16 mouse cellular contexts compared by ENCODE assay signal in the genomic region with DNA sequence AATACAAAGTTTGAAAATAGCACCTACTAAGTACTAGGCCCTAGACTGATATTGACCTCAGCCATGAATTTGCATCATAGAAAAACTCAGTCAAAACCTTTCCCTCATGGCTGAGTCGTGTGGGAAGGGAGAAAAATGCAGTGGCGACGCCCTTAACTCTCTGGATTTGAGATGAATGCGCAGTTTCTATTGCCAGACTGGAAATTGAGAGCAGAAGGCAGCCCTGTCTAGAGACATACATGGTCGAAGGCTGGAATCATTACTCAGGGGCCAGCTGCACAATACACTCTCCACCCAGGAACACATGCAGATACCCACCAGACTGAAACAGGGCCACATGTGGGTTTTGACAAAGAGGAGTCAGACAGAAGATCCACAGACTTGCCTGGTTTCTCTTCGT. TPM values are rescaled to one million over a fixed set of nuclear protein-coding genes. Genes with fewer than 3 reads are reported as not detected.
DNase-seq lines count a peak whose midpoint lies in the region; ATAC-seq and TF ChIP-seq lines count a peak whose summit lies in the region.
"Had no signal": no experiment of that assay in that cellular context is flagged by ENCODE, and none has a peak within 500 bp of the region (broad histone marks: within the 10 kb centered on the region; RNA-seq: fewer than 3 reads in every experiment).

No protein-coding gene starts in this region.

- H3K36me3 ChIP-seq in liver, embryonic 11.5 days (ENCODE audit: control insufficient read depth, insufficient read depth, low read length): no peaks in the 10 kb centered on the region
- H3K36me3 ChIP-seq in liver, postnatal 0 days (replicated peaks; ENCODE audit: insufficient read depth, low read length): no peaks in the 10 kb centered on the region
- H3K36me3 ChIP-seq in heart, postnatal 0 days (replicated peaks; ENCODE audit: control insufficient read depth, insufficient read depth, low read length): no peaks in the 10 kb centered on the region
- H3K36me3 ChIP-seq in stomach, embryonic 15.5 days: no peaks in the 10 kb centered on the region
- H3K36me3 ChIP-seq: forebrain, embryonic 10.5 days; liver, embryonic 12.5 days had no signal

- H3K9ac ChIP-seq in liver, embryonic 11.5 days (ENCODE audit: low read depth, low read length): no peak overlapping the region
- no peak overlapping the region for H3K9ac ChIP-seq in liver, postnatal 0 days (replicated peaks)
- no peak overlapping the region for H3K9ac ChIP-seq in heart, postnatal 0 days (replicated peaks; ENCODE audit: low read depth, low read length)
- no peak overlapping the region for H3K9ac ChIP-seq in stomach, embryonic 15.5 days
- H3K9ac ChIP-seq: liver, embryonic 12.5 days had no signal

- no peak for TF ChIP-seq EP300 in liver, postnatal 0 days (IDR thresholded peaks at IDR 0.05; ENCODE audit: low read depth)
- TF ChIP-seq EP300 in heart, postnatal 0 days (IDR thresholded peaks at IDR 0.05; ENCODE audit: low read depth): no peak

- intact Hi-C loops in heart, postnatal 14 days (cut with DNase I): loop anchor here (5.0 kb wide), 1 partner anchor 67 kb away; no protein-coding TSS in a partner anchor
- intact Hi-C loops in left cerebral cortex, postnatal 25 days (cut with DNase I): no loop called here

- TF ChIP-seq CTCF in liver, postnatal 0 days (IDR thresholded peaks at IDR 0.05; ENCODE audit: low read depth): no peak
- no peak for TF ChIP-seq CTCF in heart, postnatal 0 days (IDR thresholded peaks at IDR 0.05; ENCODE audit: low read depth)

- H3K27ac ChIP-seq in liver, embryonic 11.5 days (ENCODE audit: low read depth, low read length): no peak overlapping the region; the same call in 1 of the 2 replicates
- no peak overlapping the region for H3K27ac ChIP-seq in liver, postnatal 0 days (ENCODE audit: low read depth)
- peak overlapping the region; percentile 86 for H3K27ac ChIP-seq in heart, postnatal 0 days (ENCODE audit: low read depth)
- H3K27ac ChIP-seq in stomach, embryonic 15.5 days: peak overlapping the region; percentile 8; the same call in 1 of the 2 replicates
- H3K27ac ChIP-seq: forebrain, embryonic 10.5 days; liver, embryonic 12.5 days had no signal

- DNase-seq in heart, adult 11 months: peak; percentile 88
- no peak for DNase-seq in heart, postnatal 14 days
- peak; percentile 24 for DNase-seq in liver, embryonic 11.5 days (ENCODE audit: low spot score)
- DNase-seq in liver, postnatal 0 days: no peak
- no peak for DNase-seq in heart, postnatal 0 days (ENCODE audit: low spot score)
- DNase-seq in left cerebral cortex, postnatal 25 days (ENCODE audit: low spot score in 2 of 2): no peak
- no peak for DNase-seq in right cerebral cortex, postnatal 4 days
- DNase-seq: cerebellum, adult 9-10 months; kidney, postnatal 4 days; right cerebral cortex, postnatal 25 days had no signal

- no peaks in the 10 kb centered on the region for H3K9me3 ChIP-seq in liver, embryonic 11.5 days (ENCODE audit: control insufficient read depth, low read length)
- no peaks in the 10 kb centered on the region for H3K9me3 ChIP-seq in liver, postnatal 0 days (ENCODE audit: low read length)
- 0 out of 2 replicates have a peak, but pooled peaks cover 3% of the 10 kb centered on the region for H3K9me3 ChIP-seq in heart, postnatal 0 days (replicated peaks; ENCODE audit: control insufficient read depth, low read length)
- H3K9me3 ChIP-seq in stomach, embryonic 15.5 days: no peaks in the 10 kb centered on the region
- H3K9me3 ChIP-seq: forebrain, embryonic 10.5 days; liver, embryonic 12.5 days had no signal

- H3K27me3 ChIP-seq in liver, embryonic 11.5 days (replicated peaks; ENCODE audit: control insufficient read depth, insufficient read depth, low read length): no peaks in the 10 kb centered on the region
- no peaks in the 10 kb centered on the region for H3K27me3 ChIP-seq in liver, postnatal 0 days (ENCODE audit: insufficient read depth, low read length)
- H3K27me3 ChIP-seq in heart, postnatal 0 days (ENCODE audit: control insufficient read depth, insufficient read depth, low read length): no peaks in the 10 kb centered on the region
- H3K27me3 ChIP-seq in stomach, embryonic 15.5 days (replicated peaks): no peaks in the 10 kb centered on the region

- no peak overlapping the region for H3K4me3 ChIP-seq in liver, embryonic 11.5 days (ENCODE audit: low read depth, low read length)
- no peak overlapping the region for H3K4me3 ChIP-seq in liver, postnatal 0 days (ENCODE audit: low read depth, low read length)
- no peak overlapping the region for H3K4me3 ChIP-seq in heart, postnatal 0 days (ENCODE audit: low read depth, low read length)
- no peak overlapping the region for H3K4me3 ChIP-seq in stomach, embryonic 15.5 days (replicated peaks)
- H3K4me3 ChIP-seq: forebrain, embryonic 10.5 days; liver, embryonic 12.5 days; myocyte had no signal

- WGBS in liver, embryonic 11.5 days: 76% methylated on average over 6 of the region's 6 CpGs
- 76% methylated on average over 6 of the region's 6 CpGs for WGBS in liver, postnatal 0 days (ENCODE audit: insufficient replicate concordance)
- WGBS in heart, postnatal 0 days: 68% methylated on average over 6 of the region's 6 CpGs
- WGBS in stomach, embryonic 15.5 days: 49% methylated on average over 6 of the region's 6 CpGs

- H3K4me1 ChIP-seq in liver, embryonic 11.5 days (replicated peaks; ENCODE audit: control insufficient read depth, insufficient read depth, low read length): peaks cover 18% of the 10 kb centered on the region
- peaks cover 11% of the 10 kb centered on the region for H3K4me1 ChIP-seq in liver, postnatal 0 days (ENCODE audit: insufficient read depth)
- peaks cover 24% of the 10 kb centered on the region for H3K4me1 ChIP-seq in heart, postnatal 0 days (ENCODE audit: control insufficient read depth, insufficient read depth)
- H3K4me1 ChIP-seq in stomach, embryonic 15.5 days: peaks cover 28% of the 10 kb centered on the region

- ATAC-seq in liver, embryonic 11.5 days (replicated peaks; ENCODE audit: low FRiP score): no peak
- no peak for ATAC-seq in liver, postnatal 0 days
- ATAC-seq in heart, postnatal 0 days (ENCODE audit: insufficient read depth, low read depth): no peak; the same call in 1 of the 2 replicates
- no peak for ATAC-seq in stomach, embryonic 15.5 days (ENCODE audit: insufficient read depth, low FRiP score, low read depth)
- ATAC-seq: liver, embryonic 12.5 days; lung, postnatal 0 days had no signal

- H3K4me2 ChIP-seq in liver, embryonic 11.5 days: no peak overlapping the region
- H3K4me2 ChIP-seq in liver, postnatal 0 days (ENCODE audit: low read depth, low read length): no peak overlapping the region
- H3K4me2 ChIP-seq in heart, postnatal 0 days (ENCODE audit: low read depth, low read length): no peak overlapping the region
- H3K4me2 ChIP-seq in stomach, embryonic 15.5 days: no peak overlapping the region
- H3K4me2 ChIP-seq: liver, embryonic 12.5 days; midbrain, embryonic 11.5 days had no signal

RNA-seq across cellular contexts. Expression of a gene that starts 55.8 kb away (rescaled TPM):
- 1 to 10 TPM; 1.6 to 2.0 TPM for total RNA-seq in heart, postnatal 14 days (2021)
- polyA plus RNA-seq in liver, embryonic 11.5 days (2014; fragmentation: Nextera tagmentation; extraction: Ambion mirVana): 55.0 and 55.3 TPM in 2 replicates
- 4.9 and 6.2 TPM in 2 replicates for polyA plus RNA-seq in liver, postnatal 0 days (2015; fragmentation: Nextera tagmentation; extraction: Ambion mirVana)
- 8.1 and 10.8 TPM in 2 replicates for total RNA-seq in heart, postnatal 0 days (2014; rRNA removed; ENCODE audit: low replicate concordance)
- polyA plus RNA-seq in heart, postnatal 0 days (2015; fragmentation: Nextera tagmentation; extraction: Ambion mirVana): 4.0 and 5.5 TPM in 2 replicates
- polyA plus RNA-seq in stomach, embryonic 15.5 days (2015; fragmentation: Nextera tagmentation; extraction: Ambion mirVana): 42.9 and 45.4 TPM in 2 replicates
- total RNA-seq in left cerebral cortex, postnatal 25 days (2021): 10 to 100 TPM; 10.9 to 11.1 TPM

Comparison
In these comparisons a context has a peak if more than half of its experiments do, and no peak if none do; other contexts are left out.
1. DNase-seq: peak in heart, adult 11 months (single experiment) and liver, embryonic 11.5 days (single experiment); none in heart, postnatal 14 days (0 of 2), liver, postnatal 0 days (single experiment), heart, postnatal 0 days (single experiment), left cerebral cortex, postnatal 25 days (0 of 2) and right cerebral cortex, postnatal 4 days (single experiment).
2. H3K27ac ChIP-seq: peak in heart, postnatal 0 days (single experiment) and stomach, embryonic 15.5 days (single experiment); none in liver, embryonic 11.5 days (single experiment) and liver, postnatal 0 days (single experiment).